Mouse (Mus musculus) testis, adult 2 months (tissue): ENCODE results near the gene Mog. TPM values are rescaled to one million over a fixed set of nuclear protein-coding genes. Genes with fewer than 3 reads are reported as not detected.
"Not testable (repeated sequence)": the region's sequence is repeated elsewhere in the genome, so short reads cannot be mapped to it uniquely, and the experiment has no call there.

Source experiments
- H3K27ac ChIP-seq: fragments of 200-500 bp; 2 replicates; pipeline ENCODE4 v1.5.1; 2012; ENCODE audit warnings: low read depth, low read length; ENCODE audit not compliant: control insufficient read depth, insufficient read depth
- H3K27me3 ChIP-seq: fragments of 200-500 bp; 2 replicates; pipeline ENCODE4 v1.6.1; 2012; ENCODE audit warnings: mild to moderate bottlenecking, low read length, moderate library complexity; ENCODE audit not compliant: control insufficient read depth, insufficient read depth
- H3K36me3 ChIP-seq: fragments of 200-500 bp; 2 replicates; pipeline ENCODE4 v1.6.1; 2012; ENCODE audit warnings: mild to moderate bottlenecking, low read length; ENCODE audit not compliant: control insufficient read depth, insufficient read depth
- H3K4me1 ChIP-seq: fragments of 200-500 bp; 2 replicates; pipeline ENCODE4 v1.6.1; 2012; ENCODE audit warnings: low read length; ENCODE audit not compliant: control insufficient read depth, insufficient read depth
- H3K4me3 ChIP-seq: fragments of 200-500 bp; 2 replicates; pipeline ENCODE4 v1.5.1; 2012; ENCODE audit warnings: low read depth, mild to moderate bottlenecking, low read length, moderate library complexity, mixed read lengths; ENCODE audit not compliant: control insufficient read depth
- CTCF ChIP-seq: fragments of 200-500 bp; IDR thresholded peaks from 2 replicates; pipeline ENCODE4 v1.5.1; 2012; ENCODE audit warnings: low read depth, mild to moderate bottlenecking, inconsistent platforms, low read length, moderate library complexity; ENCODE audit not compliant: control insufficient read depth, insufficient read depth, insufficient replicate concordance
- POLR2A ChIP-seq: fragments of 200-500 bp; IDR thresholded peaks from 2 replicates; pipeline ENCODE4 v1.6.1; 2012; ENCODE audit warnings: low read depth, mild to moderate bottlenecking, inconsistent platforms, low read length, moderate library complexity; ENCODE audit not compliant: control insufficient read depth
- polyA plus RNA-seq: library from polyadenylated mRNA; depleted of rRNA; stranded (reverse); fragments of >200 nt; gene quantifications from 2 replicates; pipeline ENCODE4 v1.2.3, GENCODE M21; 2012

Mog gene
- polyA plus RNA-seq, 1 experiment, result 0.05 TPM

DNA sequence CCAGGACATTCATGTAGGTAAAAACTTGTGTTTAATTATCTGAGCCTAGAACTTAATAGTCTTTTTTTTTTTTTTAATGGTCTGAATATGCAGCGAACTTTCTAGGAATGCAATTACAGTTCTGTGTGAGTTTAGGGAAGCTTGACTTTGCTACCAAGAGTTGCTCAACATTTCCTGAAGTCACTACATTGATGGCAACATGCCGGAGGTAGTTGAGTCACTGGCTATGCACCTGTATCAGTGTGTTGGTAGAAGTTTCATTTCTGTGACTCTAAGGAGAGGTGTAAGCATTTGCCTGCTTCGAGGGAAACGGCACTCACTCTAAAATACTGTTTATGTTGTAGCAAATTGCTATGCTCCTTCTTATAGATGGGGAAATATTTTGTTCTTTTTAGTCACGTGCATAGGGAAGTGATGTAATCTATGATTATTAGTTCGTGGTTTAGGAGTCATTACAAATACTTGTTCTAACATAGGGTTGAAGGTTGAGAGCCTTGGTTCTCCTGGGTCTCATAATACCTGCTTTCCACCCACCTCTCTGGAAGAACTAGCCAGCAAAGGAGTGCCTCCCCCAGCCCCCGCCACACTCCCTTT, 21.6 kb upstream of the Mog start:
- Histone ChIP-seq H3K27ac (no peak overlapping the region), H3K4me1 (peaks cover 11% of the 10 kb centered on the region), H3K27me3 (no peaks in the 10 kb centered on the region; the same call in 1 of the 2 replicates), H3K4me3 (no peak overlapping the region), H3K36me3 (no peaks in the 10 kb centered on the region)
- TF ChIP-seq CTCF (no peak), POLR2A (no peak)

DNA sequence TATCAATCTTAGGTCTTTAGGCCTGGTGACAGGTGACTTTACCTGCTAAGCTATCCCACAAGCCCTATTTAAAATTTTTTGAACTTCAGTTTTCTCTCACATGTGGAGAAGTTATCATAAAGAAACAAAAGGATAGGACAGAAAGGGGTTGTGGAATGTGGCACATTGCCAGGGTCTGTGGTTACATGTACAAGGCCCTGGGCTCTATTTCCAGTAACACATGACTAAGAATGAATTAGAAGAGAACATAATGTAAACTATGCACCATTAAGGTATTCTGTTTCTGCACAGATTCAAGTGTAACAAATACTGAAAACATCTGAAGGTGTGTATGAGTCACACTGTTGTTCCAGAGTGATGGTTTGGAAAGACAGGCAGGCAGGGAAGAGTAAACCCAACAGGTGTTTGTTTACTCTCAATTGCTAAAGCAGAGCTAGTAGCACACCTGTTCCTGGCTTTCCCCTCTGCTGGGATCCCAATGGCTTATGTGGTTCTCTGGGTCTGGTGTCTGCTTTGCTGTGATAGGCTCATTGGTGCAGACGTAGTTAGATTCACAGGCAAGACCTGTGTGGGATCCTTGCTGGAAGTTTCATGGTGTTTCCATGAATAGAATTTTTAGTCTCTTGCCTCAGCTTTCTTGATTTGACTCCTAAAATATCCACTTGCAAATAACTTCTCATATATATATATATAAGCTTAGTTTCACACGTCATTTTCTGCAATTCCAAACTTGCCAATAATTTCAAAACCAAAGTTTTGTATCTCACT, 16.1 kb upstream of the Mog start:
- Histone ChIP-seq H3K4me3 (no peak overlapping the region), H3K27me3 (no peaks in the 10 kb centered on the region), H3K36me3 (no peaks in the 10 kb centered on the region), H3K4me1 (no peaks in the 10 kb centered on the region), H3K27ac (no peak overlapping the region)
- TF ChIP-seq CTCF (no peak), POLR2A (no peak)

DNA sequence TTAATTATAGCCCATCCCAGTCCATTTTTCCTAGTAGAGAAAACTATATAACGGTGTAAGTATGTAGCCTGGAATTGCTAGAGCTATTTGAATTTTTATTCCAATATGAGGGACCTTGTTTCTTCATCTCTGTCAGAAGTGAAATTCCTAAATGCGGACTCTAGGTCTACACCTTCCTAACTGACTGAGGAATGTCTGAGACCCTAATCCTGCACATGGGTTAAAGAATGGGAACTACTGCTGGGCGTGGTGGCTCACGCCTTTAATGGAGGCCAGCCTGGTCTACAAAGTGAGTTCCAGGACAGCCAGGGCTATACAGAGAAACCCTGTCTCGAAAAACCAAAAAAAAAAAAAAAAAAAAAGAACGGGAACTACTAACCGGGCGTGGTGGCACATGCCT, 6.0 kb upstream of the Mog start:
- H3K27me3 ChIP-seq, result no peaks in the 10 kb centered on the region
- no peaks in the 10 kb centered on the region for H3K36me3 ChIP-seq
- H3K27ac ChIP-seq, result no peak overlapping the region
- no peak overlapping the region for H3K4me3 ChIP-seq
- TF ChIP-seq CTCF (no peak), POLR2A (no peak)
- H3K4me1 ChIP-seq, result peaks cover 8% of the 10 kb centered on the region

DNA sequence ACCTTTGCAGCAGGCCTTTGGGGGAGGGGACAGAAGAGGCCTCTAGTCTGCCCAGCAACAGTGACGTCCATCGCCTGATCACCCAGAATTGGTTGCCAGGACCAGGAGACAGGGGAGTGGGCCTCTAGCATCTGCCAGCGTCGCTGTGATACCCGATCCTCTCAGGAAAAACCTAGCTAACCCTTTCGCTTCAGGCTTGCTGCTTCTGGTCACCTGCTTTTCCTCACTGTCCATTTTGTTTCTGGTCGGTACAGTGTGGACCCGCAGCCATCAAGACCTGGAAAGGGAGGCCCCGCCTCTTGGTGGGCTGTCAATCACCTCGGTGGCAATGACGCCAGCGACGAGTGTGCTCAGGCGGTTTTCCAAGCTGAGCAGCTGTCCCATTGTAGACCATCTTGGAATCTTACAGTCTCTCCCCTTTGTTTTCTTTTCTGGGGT, 5.5 kb upstream of the Mog start:
- no peak for TF ChIP-seq CTCF
- no peak for TF ChIP-seq POLR2A
- peak overlapping the region; percentile 95 for H3K4me3 ChIP-seq
- no peaks in the 10 kb centered on the region for H3K36me3 ChIP-seq
- H3K27me3 ChIP-seq, result no peaks in the 10 kb centered on the region
- H3K4me1 ChIP-seq, result peaks cover 8% of the 10 kb centered on the region
- H3K27ac ChIP-seq, result no peak overlapping the region

DNA sequence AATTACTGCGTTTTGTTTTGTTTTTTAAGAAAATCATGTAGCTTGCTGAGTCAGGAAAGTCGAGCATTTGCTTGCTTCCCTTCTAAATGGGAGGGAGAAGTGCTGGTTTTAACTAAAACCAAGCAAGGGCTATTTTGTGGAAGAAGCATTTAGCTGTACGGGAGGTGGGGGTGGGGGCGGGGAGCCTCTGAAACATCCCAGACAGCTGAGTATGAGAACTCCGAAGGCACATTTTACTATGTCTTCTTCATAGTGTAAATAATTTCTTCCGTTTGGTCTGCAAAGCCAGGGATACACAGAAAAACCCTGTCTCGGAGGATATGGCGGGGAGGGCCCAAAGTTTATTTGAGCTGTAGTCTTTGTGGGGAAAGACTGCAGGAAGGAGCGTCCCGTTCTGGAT, 5.0 kb upstream of the Mog start:
- no peaks in the 10 kb centered on the region for H3K27me3 ChIP-seq
- H3K27ac ChIP-seq, result peak overlapping the region; percentile 52; the same call in 1 of the 2 replicates
- H3K4me1 ChIP-seq, result peaks cover 8% of the 10 kb centered on the region
- peak overlapping the region; percentile 95 for H3K4me3 ChIP-seq
- no peaks in the 10 kb centered on the region for H3K36me3 ChIP-seq
- TF ChIP-seq POLR2A (no peak), CTCF (no peak)

DNA sequence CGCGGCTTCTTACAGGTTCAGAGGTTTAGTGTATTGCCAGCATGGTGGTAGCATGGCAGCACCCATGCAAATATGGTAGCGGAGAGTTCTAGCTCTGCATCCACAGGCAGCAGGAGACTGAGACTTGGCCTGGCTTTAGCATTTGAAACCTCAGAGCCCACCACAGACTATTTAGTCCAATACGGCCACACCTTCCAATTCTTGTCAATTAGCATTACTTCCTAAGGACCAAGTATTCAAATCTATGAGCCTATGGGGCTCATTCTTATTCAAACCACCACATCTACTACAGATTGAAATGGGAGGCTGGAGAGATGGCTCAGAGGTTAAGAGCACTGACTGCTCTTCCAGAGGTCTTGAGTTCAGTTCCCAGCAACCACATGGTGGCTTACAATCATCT, 4.3 kb upstream of the Mog start:
- H3K27ac ChIP-seq, result no peak overlapping the region

DNA sequence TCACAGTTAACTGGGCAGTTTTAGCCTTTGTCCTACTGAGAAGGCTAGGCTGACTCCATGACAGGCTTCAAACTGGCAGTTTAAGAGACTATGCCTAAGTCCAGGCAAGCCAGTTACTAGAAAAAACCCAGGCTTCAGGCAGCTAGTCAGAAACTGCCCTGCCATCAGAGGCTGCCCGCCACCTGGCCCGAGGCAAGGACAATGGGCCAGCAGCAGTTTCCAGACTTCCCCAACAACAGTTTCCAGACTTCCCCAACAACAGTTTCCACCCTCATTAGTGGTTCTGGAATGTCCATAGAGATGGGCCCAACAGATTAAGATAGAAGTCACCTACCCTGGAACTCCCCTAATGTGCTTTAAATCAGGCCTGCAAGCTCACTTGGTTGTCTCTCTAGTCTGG, 3.2 kb upstream of the Mog start:
- H3K4me1 ChIP-seq, result peaks cover 8% of the 10 kb centered on the region
- H3K4me3 ChIP-seq, result no peak overlapping the region
- TF ChIP-seq POLR2A, result no peak
- no peak for TF ChIP-seq CTCF
- no peaks in the 10 kb centered on the region for H3K36me3 ChIP-seq
- no peaks in the 10 kb centered on the region for H3K27me3 ChIP-seq
- peak overlapping the region; percentile 54; the same call in 1 of the 2 replicates for H3K27ac ChIP-seq

More for the DNA sequence above, 4.3 kb upstream of the Mog start:
- Histone ChIP-seq H3K4me1 (peaks cover 8% of the 10 kb centered on the region), H3K4me3 (no peak overlapping the region), H3K27me3 (no peaks in the 10 kb centered on the region), H3K36me3 (no peaks in the 10 kb centered on the region)
- TF ChIP-seq POLR2A (no peak), CTCF (no peak)

DNA sequence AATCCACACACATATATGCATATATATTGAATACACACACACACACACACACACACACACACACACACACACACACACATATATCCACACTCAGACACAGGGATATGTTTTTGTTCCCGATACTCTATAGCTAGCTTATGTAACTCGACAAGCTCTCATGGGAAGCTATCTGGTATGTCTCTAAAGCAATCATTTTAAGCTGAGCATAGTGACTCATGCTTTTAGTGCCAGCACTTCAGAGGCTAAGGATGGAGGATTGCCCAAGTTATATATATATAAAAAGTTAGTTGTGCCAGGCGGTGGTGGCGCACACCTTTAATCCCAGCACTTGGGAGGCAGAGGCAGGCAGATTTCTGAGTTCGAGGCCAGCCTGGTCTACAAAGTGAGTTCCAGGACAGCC, 4.0 kb downstream of the Mog start:
- not testable (repeated sequence) for H3K4me1 ChIP-seq, H3K27me3 ChIP-seq, H3K27ac ChIP-seq, H3K4me3 ChIP-seq, H3K36me3 ChIP-seq
